Mouse (Mus musculus) left cerebral cortex, postnatal 10 days (tissue): Measurements from ENCODE around the gene Tmem266. TPM values are rescaled to one million over a fixed set of nuclear protein-coding genes. Genes with fewer than 3 reads are reported as not detected.

Experiments used
- DNase-seq, 2 experiments: peaks; one replicate each; pipeline ENCODE4 v3.0.0; 2021 to 2022; ENCODE audit warnings: low spot score in 2 of 2, mixed read lengths in 1 of 2; ENCODE audit errors: extremely low spot score in 1 of 2
- intact Hi-C: fragments of 180-260 bp; cut with DNase I; formaldehyde crosslinking; loops from one replicate; pipeline ENCODE4 v1.15.1; 2025
- total RNA-seq, 2 experiments: library from RNA; stranded (reverse); gene quantifications; 2 replicates each; pipeline ENCODE4 v1.2.3; 2021

Gene Tmem266
- total RNA-seq, 2 experiments from 2014 or later, result 13.4 to 13.6 TPM

DNA sequence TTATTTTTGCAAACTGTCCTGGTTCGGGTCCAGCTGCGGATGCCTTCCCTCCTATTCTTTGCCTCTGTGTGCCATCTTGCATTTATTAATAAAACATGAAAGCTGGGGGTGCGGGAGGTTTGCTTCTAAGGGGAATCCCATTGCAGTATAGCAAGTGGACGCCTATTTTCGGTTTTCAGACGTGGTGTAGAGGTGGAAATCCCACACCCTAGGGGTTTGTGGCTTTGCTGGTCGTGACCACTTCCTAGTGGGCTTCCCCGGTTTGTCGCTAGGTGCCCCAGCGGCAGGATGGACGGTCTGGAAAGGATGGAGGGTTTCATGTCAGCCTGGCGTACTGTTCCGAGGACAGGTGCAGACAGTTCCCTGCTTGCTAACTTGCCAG is 512 bp downstream of the Tmem266 start:
- intact Hi-C loops, result loop anchor here (2.0 kb wide), 1 partner anchor 66 kb away; no protein-coding TSS in a partner anchor
- DNase-seq, result peak in 1 of 2 experiments; percentile 27

DNA sequence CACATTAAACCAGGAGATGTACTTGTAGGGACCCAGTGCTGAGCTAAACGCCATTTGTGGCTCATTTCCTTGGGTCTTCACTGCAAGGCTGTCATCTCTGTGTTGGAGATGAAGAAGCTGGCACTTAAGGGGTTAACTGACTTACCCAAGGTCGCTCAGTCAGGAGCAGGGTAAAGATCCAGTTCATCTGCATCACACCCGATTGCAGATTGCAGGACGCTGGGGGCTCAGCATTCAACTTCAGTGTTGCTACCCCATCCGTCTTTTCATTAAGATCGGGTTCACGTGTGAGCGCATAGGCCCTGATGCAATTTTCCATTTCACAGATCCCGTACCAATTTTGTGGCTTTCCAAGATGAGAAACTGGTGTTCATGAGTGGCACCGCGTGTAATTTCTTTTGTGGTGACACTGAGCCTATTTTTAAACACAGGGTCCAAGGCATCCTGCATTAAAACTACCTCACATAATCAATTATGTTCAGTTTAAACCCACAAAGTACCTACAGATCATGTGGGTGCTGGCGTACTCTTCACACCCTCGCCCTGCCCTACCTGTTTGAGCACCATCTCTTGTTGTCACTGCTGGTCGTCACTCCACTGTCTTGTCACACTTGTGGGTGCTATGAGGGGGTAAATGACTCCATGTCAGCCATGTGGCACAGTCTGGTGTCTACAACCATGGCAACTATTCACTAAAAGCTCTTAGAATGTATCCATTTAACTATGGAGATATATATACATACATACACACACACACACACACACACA is 1.6 kb downstream of the Tmem266 start:
- intact Hi-C loops, result no loop called here
- DNase-seq, result no peak

DNA sequence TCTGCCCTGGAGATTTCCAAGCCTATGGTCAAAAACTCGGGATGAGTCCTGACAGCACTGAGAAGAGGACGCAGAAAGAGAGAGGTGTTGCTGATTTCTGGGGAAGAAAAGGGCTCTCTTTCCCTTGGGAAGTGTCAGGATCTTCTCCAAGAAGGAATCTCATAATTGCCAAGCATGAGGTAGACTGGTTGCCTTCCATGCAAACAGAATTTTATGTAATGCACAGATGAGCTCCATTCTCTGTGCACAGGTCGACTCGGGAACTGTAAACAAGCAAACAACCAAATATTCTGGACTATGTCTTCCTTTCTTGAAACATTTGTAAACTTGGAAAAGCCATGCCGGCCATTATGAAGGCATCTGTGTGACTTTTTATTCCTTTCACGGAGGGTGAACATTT is 2.7 kb downstream of the Tmem266 start:
- intact Hi-C loops, result no loop called here
- no peak for DNase-seq

DNA sequence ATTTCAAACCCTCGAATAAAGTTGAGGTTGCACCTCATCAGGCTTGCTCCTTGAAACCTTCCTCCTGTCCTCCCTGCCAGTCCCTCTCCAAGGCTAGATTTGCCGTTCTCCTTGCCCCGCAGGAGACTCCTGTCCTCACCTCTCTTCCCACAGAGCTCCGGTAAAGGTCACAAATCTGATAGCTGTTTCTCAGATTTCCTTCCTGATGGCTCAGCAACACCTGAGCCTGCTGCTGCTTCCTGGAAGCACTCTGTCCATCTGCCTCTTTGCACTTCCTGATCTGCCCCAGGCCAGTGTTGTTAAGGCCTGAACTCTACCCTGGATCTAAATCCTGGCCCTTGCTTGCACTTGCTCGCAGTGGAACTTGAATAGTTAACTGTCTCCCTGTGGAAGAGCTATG is 5.8 kb downstream of the Tmem266 start:
- intact Hi-C loops, result no loop called here
- DNase-seq, result no peak

DNA sequence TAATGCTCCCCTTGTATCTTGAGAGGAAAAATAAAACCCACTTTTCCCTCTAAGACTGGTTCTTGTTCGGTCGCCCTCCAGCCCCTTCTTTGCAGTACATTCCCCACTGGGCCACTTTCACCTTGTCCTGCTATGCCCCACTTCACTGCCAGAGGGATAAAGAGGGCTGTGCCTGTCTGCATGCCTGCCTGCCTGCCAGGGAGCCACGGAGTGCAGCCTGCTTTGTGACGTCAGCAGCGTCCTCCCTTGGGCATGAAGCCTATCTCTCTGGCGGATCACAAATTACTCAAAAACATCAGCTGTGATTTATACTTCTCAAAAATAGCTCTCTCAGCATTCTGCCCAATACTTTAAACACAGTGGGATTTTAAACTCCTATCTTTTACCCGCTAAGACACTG is 6.2 kb downstream of the Tmem266 start:
- intact Hi-C loops, result no loop called here

DNA sequence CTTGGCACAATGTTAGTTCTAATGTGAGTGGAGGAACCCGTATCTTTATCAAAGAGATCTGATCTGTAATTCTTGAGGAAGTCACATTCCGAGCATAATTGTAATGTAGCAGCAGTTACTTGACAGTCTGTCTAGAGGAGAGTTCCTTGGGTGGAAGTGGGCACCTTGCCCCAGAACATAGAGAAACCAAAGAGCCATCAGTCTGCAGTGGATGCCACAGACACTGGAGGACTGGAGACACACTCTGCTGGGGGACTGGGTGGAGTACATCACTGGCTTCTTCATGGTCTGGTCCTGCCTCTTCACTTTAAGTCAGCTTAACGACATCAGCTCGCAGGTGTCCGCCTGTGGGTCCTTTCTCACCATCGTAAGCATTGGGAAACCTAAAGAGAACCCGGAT is 17.5 kb downstream of the Tmem266 start:
- intact Hi-C loops, result no loop called here
- DNase-seq, result no peak

More for the DNA sequence above, 6.2 kb downstream of the Tmem266 start:
- DNase-seq, result peak in 1 of 2 experiments; percentile 42

DNA sequence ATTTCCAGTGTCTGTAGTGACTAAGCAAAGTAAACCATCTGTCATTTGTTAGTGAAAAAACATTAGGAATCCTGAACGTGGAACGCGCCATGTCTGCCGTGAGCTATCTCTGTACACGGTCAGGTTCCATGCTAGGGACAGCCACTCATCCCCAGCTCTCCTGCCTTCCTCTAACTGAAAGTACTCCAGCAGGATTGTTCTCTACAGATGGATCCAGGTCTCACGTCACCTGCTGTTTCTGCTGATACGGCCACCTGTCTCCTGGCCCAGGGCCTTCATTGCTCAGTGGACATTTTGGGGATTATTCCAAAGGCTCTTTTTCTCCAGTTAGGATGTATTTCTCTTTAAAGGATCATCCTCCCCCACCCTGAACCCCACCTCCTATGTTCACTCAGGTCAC is 18.6 kb downstream of the Tmem266 start:
- intact Hi-C loops, result no loop called here

DNA sequence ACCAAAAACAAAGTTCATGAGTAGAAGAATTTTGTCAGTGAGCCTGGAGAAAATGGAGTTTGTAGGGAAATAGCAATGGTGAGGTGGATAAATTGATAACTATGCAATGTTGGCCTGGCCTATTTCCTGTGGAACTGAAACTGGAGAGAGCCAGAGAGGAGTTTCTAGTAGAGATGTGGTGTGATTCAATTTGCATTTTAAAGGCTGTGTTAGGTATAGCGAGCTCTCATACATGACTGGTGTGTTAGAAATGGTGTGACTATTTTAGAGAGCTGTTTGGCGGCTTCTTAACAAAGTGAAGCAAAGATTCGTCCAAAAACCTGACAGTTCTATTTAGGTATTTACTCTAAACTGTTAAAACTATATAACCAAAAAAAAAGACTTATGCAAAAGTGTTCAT is 22.0 kb downstream of the Tmem266 start:
- intact Hi-C loops, result no loop called here
- DNase-seq, result peak in 1 of 2 experiments; percentile 22

More for the DNA sequence above, 18.6 kb downstream of the Tmem266 start:
- DNase-seq, result no peak

DNA sequence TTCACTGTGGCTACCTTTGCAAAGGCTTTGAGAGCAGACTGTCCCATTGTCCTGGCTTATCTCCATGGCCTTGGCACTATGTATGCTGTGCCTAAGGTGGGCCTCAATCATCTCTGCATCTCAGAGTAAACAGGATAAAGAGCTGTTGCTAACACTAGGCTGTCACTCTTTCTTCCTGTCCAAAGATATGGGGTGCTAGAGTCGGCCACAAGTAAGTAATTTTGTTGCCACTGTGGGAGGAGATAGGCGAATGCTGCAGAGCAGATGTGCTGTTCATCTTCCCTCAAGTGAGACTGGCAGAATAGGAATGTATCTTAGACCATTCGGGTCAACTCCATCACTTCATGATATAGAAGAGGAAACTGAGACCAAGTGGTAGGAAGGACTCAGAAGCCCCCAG is 28.0 kb downstream of the Tmem266 start:
- intact Hi-C loops, result no loop called here
- DNase-seq, result no peak

DNA sequence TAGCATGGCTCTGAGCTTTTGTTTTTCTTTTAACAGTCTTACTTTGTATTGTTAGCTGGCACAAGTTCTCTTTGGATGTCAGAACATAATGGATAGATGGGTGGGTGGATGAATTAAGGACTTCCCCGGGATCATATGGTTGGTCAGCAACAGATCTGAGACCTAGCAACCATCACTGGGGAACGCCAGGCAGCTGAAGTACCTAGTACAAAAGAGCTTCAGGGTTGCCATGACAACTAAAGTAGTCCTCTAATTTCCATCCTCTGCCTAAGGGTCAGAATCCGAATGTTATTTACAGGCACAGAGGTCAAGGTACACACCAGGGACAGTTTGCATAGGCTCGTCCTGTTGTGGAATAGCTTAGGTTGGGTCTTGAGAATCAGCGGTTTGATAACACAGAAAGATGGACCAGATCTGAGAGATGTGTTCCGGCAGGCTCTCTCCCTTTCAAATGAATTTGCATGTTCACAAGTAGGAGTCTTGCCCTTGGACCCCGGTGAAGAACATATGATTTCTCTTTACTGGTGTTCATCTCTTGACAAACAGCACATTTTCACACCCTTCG is 28.6 kb downstream of the Tmem266 start:
- intact Hi-C loops, result no loop called here
- peak in 1 of 2 experiments; percentile 10 for DNase-seq

DNA sequence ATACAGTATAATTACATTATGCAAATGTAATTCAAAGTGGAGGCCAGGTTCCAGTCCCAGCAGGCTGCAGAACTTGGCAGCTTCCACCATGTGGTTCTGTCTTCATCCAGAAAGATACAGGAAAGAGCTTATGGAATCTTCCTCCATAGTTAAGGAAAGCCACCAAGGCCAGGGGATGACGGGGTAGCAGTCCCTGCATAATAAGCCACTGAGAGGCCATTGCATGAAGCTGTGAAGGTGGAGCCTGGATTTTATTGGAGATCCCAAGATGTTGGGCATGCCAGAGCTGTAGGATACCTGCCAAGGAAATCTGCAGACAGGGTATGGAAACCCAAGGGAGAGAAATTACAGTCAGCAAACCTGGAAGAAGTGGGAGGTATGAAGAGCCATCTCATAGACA is 30.5 kb downstream of the Tmem266 start:
- no peak for DNase-seq
- intact Hi-C loops, result no loop called here

DNA sequence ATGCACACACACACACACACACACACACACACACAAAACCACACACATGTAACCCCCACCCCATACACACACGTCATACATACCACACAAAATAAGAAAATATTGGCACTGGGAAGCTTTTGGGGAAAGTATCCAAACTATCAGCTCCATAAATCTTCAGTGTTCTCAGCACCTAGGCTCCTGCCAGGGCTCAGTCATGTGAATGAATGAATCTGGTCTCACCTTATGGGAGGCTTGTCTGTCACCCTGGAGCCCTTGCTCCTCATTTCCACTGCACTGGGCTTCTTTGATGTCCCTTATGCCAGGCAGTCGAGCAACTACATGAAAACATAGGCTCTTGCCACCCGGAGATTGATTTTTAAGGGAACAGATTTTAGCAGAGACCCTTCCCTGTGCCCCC is 33.7 kb downstream of the Tmem266 start:
- DNase-seq, result no peak

DNA sequence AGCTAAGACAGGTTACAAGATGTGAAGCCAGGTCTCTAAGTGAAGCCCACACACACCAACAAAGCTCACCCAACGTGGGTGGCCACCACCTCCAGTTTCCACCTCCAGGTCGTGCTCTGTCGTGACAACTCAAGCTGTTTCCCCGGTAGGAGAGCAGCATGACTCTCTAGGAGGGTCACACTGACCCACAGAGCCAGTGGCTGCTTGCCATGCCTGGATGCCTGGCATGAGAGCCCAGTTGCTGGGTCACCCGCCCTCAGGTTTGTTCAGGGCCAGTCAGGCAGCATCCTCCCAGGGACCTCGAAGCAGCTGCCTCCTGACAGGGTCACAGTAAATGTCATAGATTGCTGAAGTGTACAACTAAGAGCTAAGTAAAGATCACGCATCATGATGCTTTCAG is 34.1 kb downstream of the Tmem266 start:
- intact Hi-C loops, result no loop called here
- no peak for DNase-seq

More for the DNA sequence above, 33.7 kb downstream of the Tmem266 start:
- intact Hi-C loops, result no loop called here

DNA sequence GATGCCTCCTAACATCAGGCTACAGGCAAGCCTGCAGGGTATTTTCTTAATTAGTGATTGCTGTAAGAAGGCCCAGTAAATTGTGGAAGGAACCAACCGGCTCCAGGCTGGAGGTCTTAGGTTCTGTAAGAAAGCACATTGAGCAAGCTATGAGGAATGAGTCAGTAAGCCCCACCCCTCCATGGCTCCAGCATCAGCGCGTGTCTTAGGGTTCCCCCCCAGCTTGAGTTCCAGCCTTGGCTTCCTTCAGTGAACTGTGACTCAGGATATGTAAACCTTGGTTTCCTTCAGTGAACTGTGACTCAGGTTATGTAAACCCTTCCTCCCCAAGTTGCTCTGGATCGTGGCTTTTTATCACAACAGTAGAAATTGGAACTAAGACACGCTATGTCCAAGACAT is 35.3 kb downstream of the Tmem266 start:
- intact Hi-C loops, result no loop called here
- no peak for DNase-seq

DNA sequence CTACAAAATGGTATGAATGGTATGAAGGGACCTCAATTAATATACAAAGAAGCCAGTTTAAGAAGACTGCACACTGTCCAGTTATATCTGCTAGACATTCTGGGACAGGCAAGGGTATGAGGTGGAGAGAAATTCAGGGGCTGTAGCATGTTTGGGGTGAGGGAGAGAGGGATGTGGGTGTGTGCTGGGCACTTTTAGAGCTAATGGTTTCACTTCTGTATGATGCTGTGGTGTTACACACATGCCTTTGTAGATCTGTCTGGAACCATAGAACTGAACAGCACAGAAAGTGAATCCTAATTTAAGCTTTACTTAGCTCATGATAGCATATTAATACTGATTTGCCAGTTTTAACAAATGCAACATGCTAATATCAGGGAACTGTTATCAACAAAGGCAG is 37.0 kb downstream of the Tmem266 start:
- intact Hi-C loops, result no loop called here
- no peak for DNase-seq

DNA sequence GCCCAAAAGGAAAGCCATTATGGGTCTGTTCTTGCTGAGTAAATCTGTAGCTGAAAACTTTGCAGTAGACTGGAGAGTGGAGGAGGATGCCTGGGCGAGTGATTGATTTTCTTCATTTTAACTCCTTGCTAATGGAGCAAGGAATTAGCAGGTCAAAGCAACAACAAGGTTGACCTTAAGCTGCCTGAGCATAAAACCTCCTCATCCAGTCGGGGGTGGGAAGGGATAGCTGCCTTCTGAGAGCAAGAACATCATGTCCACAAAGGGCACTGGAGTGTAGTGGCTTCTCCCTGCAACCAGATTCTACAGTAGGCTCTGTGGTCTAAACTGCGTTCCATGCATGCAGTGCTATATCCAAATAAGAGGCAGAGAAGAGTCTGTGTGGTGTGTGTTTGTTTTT is 41.3 kb downstream of the Tmem266 start:
- no peak for DNase-seq
- intact Hi-C loops, result no loop called here

DNA sequence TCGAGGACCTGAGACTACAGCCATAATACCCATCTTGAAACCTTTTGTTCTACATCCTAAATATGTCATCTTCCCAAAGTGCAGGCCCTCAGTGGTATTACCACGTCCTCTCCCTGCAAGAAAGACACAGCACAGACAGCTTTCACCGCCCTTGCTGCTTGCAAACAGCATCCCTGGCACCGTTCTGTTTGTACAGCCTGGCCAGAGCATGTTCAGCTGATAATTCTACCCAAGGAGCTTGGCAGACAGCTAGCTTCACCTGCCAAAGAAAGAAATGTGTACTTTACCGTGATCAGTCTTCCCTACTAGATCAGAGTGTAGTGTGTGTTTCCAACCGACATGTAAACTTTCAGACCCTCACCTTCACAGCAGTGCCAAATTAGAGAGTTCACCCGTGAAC is 45.2 kb downstream of the Tmem266 start:
- DNase-seq, result no peak
- intact Hi-C loops, result no loop called here

DNA sequence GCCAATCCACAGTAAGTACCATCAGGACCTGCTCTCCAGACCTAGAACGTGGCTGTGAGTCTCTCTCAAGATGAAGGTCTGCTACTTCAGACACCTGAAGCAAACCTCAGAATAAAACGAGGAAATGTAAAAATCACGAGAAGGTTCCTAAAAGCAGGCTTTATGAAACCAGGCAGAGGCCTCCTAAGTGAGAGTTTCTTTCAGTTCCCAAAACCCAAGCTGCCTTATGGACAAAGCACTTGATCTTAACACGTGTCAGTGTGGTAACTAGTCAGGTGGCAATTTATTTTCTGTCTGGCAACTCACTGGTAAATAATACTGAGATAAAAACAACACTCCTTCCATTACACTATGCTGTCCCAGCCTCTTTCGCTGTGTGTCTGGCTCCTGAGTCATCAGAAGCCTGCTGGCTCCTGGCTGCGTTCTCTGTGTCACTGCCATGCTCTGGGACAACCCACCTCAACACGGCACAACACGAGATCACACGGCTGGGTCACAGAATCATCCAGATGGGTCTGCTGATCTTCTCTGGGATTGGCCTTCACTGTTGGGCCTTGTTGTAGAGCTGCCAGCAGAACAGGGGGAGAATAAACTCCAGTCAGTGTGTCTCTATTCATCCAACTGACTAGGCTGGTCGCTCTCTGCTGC is 51.0 kb downstream of the Tmem266 start:
- intact Hi-C loops, result no loop called here

DNA sequence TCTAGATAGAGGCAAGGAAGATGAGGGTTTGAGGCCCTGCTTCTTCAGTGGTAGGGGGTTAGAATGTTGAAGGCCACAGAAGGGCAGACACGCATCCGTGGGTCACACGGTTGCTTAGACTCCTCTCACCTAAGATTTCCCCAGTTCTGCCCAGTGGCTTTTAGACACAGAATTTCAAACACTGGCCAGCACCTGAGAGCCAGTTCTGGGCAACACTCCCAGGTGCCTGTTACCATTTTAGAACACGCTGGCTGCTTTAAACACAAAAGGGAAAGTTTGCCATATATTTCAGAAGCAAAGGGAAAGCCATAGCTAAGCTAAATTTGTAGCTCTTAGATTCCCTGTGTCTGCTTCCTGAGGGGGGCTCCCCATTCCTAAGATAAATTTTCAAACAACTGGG is 54.7 kb downstream of the Tmem266 start:
- intact Hi-C loops, result no loop called here
- DNase-seq, result no peak

More for the DNA sequence above, 51.0 kb downstream of the Tmem266 start:
- DNase-seq, result no peak

DNA sequence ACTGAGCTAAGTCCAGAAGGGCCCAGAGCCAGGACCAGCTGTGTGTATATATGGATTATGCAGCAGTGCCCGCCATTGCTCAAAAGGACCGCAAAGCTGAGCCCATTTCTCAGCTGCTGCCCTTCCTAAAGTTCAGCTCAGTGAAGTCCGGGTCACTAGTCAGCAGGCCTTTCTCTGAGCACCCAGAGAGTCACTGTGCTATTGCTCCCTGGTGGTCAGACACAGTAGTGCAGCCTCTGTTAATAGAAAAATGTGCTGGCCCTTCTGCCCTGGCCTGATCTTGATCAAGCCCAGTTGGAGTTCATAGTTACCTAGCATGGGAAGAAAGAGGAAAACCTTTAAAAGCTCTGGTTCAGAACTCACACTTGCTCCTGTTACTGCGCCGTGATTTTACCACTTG is 55.7 kb downstream of the Tmem266 start:
- DNase-seq, result peak in 1 of 2 experiments; percentile 38
- intact Hi-C loops, result no loop called here
